Mouse (Mus musculus): ENCODE data around the gene Fcgrt.
"Not testable (repeated sequence)": the region's sequence is repeated elsewhere in the genome, so short reads cannot be mapped to it uniquely, and the experiment has no call there.

The Fcgrt gene

DNA sequence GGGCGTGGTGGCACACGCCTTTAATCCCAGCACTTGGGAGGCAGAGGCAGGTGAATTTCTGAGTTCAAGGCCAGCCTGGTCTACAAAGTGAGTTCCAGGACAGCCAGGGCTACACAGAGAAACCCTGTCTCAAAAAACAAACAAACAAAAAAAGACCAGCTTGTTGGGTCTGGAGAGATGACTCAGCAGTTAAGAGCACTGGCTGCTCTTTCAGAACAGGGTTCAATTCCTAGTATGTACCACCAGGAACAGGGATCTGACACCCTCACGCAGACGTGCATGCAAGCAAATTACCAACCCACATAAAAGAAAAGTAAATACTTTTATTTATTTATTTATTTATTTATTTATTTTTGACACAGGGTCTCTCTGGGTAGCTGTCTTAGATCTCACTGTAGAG lies 6.4 kb upstream of the Fcgrt start:
- not testable (repeated sequence) for DNase-seq (ENCODE audit: low spot score in 2 of 2)

DNA sequence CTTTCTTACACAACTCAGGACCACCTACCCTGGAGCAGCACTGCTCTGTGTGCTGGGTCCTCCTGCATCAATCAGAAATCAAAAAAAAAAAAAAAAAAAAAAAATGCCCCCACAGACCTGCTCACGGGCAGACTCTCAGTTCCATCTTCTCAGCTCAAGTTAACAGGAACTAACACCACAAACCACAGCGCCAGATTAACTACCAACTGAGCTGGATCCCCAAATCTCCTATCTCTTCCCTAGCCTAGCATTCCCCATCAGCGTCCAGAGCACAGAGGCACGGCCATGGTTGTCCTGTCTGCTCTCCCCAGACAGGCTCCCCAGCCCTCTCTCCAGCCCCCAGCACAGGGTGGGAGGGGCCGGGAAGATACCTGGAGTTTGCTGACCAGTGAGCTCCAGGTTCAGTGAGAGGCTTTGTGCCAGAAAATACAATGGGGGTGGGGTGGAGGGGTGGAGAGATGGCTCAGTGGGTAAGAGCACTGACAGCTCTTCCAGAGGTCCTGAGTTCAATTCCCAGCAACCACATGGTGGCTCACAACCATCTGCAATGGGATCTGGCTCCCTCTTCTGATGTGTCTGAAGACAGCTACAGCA lies 3.5 kb upstream of the Fcgrt start:
- DNase-seq (ENCODE audit: low spot score in 2 of 2), result no peak

DNA sequence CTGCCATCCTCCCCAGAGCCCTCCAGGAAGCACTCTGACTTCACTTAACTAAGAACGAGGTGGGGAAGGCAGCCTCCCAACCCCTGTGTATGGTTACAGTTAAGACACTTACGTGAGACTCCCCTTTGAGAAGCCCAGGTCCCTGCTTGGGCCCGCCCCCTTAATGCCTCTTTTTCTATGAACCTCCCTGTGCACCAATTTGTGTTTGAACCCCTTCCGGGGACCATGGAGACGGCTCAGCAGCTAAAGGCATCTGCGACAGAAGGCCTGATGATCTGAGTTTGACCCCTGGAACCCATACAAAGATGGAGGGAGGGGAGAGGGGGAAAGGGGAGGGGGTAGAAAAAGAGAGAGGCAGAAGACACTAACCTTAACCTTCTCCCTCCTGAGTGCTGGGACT lies 2.8 kb upstream of the Fcgrt start:
- DNase-seq (ENCODE audit: low spot score in 2 of 2), result no peak

DNA sequence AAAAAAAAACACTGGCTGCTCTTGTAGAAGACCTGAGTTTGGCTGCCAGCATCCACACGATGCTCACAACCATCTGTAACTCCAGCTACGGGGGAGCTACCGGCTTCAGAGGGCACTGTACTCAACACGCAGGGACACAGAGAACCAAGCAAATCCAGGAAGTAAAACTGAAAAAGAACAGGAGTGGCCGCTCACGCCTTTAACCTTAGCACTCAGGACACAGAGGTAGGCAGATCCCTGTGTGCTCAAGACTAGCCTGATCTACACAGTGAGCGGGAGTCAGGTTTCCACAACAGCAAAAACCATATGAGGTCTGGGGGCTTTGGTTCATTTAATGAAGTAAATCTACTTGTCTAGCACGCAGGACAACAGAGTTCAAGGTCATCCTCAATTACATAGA lies 1.8 kb upstream of the Fcgrt start:
- no peak for DNase-seq (ENCODE audit: low spot score in 2 of 2)

DNA sequence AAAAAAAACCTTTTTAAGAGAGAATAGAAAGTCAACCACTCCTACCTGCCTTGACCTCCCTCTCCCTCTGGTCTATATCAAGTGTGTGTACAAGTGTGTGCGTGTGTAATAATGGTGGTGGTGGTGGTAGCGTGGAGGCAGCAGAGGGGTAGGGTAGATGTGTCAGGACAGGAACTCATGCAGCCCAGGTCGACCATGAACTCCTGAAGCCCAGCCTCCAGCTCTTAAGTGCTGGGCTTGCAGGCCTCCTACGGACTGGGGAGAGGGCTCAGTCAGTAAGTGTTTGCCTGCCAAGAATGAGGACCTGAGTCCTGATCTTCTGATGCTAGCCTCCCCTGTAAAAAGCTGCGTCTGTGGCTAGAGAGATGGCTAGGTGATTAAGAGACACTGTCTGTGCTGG lies 1.3 kb upstream of the Fcgrt start:
- DNase-seq (ENCODE audit: low spot score in 2 of 2), result no peak

DNA sequence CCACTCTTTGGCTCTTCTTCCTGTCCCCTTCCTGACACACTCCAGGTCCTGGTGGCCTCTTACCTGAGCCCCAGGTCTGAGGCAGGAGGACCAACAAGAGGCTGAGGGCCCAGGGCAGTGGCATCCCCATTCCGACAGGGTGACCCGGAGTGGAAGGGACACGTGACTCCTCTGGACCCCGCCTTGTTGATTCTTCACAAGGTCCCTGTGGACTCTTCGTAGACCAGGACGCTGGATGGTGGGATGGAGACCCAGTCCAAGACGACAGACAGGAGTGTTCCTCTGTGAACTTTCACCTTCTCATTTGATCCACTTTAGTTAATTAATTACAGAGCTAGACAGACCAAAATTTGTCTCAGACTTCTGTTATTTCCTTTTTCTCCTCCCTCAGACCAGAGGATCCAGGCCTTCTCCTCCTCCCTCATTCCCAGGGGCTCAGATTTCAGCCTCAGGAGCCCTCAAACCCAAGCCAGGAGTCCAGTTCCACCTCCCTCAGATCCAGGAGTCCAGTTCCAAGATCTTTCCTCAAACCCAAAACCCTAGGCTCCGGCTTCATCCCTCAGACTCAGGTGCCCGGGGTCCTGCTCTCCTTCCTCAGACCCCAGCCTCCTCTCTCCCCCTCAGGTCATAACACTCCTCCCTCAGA lies 588 bp downstream of the Fcgrt start:
- DNase-seq (ENCODE audit: low spot score in 2 of 2), result peak in 1 of 2 experiments; percentile 74

DNA sequence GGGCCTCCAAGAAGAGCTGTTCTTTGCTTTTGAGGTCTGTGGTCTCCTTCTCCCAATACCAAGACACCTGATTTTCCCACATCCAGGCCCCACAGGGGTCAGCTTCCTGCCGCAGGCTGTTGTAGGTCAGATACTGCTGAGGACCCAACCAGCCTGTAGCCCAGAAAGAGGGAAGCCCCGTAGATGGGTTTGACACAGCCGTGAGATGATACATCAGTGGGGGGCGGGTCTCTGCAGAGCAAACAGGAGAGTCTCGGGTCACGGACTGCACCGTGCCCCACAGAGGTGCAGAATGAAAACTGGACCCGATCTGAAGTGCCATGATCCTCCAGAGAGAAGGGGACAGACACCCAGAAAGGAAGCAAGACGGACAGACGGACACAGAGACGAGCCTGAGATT lies 1.2 kb downstream of the Fcgrt start:
- DNase-seq (ENCODE audit: low spot score in 2 of 2), result no peak

DNA sequence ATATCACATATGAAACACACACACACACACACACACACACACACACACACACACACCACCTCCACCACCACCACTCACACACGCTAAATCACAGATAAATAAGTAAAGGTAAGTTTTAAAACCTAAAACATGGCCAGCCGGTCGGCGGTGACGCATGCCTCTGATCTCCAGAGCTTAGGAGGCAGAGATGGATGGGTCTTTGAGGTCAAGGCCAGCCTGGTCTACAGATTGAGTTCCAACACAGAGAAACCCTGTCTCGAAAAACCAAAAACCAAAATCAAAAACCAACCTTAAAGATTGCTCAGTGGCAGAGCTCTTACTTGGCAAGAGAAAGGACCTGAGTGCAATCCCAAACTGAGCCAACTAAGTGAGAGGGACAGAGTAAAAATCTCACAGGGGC lies 3.6 kb downstream of the Fcgrt start:
- no peak for DNase-seq (ENCODE audit: low spot score in 2 of 2)

DNA sequence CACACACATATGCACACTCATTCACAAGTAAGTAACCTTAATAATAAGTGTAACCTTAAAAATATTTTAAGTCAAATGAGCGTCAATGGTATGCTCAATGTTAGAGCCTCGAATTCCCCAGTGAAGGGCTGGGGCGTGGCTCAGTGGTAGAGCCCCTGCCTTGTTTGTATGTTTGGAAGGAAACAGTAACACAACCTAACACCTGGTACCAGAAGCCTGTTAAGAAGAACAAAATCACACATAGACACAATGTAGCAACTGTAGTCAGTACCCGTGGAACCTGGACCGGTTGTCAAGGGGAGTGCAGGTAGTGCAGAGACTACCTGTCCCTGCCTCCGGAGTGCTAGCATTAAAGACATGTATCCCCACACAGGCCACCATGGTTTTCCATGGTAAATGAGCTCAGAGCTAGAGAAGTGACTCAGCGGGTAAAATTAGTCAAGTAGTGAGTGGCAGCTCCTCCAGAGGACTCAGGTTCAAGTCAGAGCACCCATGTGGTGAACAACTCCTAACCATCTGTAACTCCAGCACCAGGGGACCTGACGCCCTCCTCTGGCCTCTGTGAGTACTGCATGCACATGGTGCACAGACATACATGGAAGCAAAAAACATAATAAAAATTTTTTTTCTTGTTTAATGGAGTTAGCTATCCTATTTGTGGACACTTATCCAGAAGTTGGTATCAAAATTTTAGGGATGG lies 5.0 kb downstream of the Fcgrt start:
- DNase-seq (ENCODE audit: low spot score in 2 of 2), result no peak

DNA sequence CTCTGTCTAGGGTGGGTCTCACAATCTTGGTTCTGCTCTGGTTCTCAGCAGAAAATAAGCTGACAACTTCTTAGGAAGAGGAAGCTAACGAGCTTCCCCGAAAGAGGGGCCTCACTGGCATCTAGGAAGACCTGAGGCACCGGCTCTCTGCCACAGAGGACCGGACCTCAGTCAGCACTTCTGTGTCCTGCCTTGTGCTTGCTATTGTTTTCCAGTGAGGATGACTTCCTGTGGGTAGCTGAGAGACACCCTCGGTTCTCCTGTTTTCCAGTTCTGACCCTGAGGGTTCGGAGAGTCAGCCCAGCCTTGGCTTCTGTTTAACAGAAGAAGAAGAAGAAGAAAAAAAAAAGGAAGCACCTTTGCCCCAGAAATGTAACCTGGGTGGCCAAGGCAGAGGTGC lies 6.2 kb downstream of the Fcgrt start:
- DNase-seq (ENCODE audit: low spot score in 2 of 2), result peak in 1 of 2 experiments; percentile 63

DNA sequence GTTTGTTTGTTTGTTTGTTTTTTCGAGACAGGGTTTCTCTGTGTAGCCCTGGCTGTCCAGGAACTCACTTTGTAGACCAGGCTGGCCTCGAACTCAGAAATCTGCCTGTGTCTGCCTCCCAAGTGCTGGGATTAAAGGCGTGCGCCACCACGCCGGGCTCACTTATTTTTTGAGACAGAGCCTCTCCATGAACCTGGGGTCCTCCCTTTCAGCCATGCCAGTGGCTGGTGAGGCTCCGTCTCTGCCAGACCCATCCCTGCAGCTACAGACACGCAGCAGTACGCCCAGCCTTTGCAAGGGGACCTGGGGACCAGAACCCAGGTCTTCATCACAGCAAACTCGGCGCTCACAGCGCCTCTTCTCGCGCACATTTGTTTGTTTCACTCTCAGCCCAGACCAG lies 7.7 kb downstream of the Fcgrt start:
- not testable (repeated sequence) for DNase-seq (ENCODE audit: low spot score in 2 of 2)

DNA sequence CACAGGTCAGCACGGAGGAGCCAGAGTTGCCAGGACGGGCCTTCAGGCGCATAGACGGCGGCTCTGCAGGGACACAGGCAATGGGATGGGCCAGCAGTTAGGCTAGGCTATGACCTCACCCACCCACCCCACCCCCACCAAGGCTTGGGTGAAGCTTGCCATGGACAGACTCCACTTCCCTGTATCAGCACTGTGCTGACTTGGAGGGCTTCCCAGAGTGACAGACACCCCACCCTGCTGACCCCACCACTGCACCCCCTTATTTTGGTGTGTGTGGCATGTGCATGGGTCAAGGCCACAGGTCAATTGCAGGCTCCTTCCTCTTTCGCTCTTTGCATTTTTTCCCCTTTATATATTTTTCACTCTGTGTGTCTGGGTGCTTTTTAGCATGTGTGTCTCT lies 8.3 kb downstream of the Fcgrt start:
- DNase-seq (ENCODE audit: low spot score in 2 of 2), result peak; percentile 41 to 49

DNA sequence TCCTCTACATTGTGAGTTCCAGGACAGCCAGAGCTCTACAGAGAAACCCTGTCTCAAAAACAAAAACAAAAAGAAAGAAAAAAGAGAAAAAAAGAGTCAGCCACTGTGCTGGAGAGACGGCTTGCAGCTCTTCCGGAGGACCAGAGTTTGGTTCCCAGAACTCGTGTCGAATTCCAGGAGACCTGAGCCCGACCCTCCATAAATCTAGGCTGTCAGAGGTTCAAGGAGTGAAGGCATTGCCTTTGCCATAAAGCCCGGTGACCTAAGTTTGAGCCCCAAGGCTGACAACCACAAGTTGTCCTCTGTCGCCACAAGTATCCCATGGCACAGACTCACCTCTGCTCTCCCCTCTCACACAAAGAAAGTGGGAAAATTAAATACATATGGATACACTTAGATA lies 9.5 kb downstream of the Fcgrt start:
- DNase-seq (ENCODE audit: low spot score in 2 of 2), result no peak

DNA sequence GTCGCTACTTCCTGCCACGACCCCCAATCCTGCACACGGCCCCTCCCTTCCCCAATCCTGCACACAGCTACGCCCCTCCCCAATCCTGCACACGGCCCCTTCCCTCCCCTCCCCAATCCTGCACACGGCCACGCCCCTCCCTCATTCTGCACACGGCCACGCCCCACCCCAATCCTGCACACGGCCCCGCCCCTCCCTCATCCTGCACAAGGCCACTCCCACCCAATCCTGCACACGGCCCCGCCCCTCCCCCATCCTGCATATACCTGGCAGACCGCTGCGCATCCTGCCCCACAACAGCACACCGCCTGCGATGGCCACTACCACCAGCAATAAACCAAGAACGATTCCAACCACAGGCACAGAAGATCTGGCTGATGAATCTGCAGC lies 10.1 kb downstream of the Fcgrt start:
- no peak for DNase-seq (ENCODE audit: low spot score in 2 of 2)

DNA sequence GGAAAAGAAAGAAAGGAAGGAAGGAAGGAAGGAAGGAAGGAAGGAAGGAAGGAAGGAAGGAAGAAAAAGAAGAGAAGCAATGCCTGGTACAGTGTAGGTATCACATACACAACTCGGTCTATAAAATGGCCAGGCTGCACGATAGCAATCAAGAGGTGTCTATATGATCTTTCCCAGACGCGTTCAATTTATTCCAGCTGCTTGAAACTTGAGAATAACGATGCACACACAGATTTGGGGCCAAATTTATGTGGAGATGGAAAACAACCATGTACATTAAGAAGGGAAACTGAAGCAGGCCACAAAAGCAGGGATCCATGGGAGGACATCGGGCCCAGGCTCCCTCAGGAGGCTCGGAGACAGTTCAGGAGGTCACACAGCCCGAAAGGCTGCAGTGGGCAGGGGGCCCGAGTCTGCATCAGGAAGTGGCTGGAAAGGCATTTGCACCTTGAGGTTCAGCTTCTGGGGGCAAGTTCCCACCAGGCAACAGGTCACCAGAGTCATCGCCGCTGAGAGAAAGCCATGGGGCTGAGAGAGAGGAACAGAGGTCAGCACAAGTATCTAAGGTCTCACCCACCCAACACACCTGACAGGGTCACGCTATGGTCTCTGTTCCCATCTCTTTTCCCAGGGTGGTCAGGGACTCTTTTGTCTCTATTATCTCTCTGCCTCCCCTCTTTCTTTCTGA lies 10.7 kb downstream of the Fcgrt start:
- DNase-seq (ENCODE audit: low spot score in 2 of 2), result no peak

DNA sequence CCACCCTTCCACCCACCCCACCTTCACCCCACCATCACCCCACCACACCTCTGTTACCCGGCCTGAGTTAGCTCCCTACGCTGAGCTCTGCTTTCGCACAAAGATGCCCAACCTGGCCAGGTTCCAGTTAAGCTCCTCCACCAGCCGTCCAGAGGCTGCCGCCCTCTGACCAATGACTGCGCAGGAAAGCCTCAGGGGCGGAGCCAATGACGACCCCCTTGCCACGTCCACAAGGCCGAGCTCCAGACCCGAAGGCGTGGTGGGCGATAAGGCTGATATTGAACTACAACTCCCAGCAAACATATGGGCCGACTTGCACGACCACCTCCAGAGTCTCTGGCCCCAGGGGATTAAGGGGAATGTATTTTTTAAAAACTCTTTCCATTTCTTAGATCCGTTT lies 11.6 kb downstream of the Fcgrt start, which contains the start of gene Rcn3:
TSS of gene Rcn3 (minus strand) at position 174 of the 400 bp plus-strand sequence.
- peak; percentile 85 to 89 for DNase-seq (ENCODE audit: low spot score in 2 of 2)

DNA sequence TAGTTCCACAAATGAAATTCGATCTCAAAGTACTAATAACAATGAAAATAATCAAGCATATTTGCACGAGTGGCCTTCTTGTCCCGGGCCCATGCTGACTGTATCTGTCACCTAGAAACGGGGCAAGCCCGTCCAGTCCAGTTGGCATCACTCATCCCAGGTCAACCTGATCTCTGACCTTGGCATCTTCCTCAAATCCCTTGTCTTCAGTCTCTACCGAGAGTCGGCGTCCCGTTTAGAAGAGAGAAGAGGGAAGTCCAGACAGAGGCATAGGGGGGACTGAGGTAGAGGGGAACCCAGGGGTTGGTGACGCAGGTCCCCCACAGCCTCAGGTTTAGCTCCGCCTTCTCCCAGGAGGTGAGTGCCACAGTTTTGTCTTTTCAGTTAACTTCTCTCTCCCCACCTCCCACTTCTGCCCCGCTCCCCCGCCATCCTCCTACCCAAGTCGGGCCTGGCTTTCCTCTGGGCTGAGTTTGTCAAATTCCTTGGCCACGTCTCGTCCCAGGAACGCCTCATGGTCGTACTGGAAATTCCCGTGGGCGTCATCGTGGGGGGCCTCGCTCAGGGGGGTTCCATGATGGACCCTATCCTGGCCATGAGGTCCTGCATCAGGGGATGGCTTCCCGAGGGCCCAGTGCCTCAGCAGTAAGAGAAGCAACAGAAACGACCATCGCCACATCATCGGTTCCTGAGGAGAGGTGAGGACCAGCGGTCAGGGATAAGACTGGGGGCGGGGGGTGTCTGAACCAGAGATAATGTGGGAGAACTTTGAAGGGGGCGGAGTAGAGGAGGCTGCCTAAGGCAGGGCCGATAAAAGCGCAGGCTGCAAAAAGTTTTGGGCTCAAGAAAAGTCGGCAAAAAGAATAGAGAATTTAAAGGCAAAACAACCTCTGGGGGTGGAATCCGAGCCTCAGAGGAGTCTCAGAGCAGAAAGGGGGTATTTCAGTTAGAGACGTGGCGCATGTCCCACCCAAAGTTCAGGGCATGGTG lies 12.4 kb downstream of the Fcgrt start:
- peak in 1 of 2 experiments; percentile 46 for DNase-seq (ENCODE audit: low spot score in 2 of 2)

DNA sequence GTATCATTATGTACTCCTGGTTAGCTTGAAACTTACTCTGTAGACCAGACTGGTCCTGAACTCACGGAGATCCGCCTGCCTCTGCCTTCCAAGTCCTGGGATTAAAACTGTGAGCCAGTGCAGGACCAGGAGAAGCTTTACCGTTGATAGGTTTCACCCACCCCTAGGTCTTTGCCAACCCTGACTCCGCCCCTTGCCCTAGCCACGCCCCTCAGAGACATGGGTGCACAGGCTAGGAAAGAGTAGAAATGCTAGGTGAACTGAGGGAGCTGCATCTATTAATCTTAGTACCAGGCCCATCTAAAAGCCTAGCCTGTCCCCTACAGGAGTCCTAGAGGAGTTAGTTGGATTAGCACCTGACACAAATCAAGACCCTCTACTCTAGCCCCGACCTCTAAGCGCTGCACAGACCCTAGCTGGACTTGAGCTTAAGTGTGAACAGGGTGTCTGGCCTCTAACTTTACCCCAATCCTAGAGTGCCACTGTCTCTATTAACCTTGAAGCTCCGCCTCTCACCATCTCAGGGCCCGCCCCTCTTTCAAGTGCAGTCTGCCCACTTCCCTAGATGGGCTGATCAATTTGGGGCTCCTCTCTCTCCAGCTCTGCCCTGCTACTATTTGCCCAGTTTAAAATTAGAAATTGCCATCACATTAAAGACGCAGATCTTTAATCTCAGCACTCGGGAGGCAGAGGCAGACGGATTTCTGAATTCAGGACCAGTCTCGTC lies 13.2 kb downstream of the Fcgrt start:
- no peak for DNase-seq (ENCODE audit: low spot score in 2 of 2)

DNA sequence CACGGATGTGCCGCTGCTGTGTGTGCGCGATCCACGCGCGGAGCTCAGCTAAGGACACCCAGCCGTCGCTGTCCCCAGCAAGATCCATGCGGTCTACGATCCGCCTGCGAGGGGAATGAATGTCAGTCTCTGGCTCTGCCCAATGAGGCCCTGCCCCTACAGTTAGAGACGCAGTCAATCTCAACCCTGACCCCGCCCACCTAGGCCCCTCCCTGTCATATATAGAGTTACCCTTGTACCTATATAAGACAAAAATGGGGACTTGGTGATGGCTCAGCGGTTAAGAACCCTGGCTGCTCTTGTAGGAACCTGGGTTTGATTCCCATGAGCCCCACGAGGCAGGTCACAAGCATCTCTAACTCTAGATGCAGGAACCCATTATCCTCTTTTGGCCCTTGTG lies 15.1 kb downstream of the Fcgrt start:
- DNase-seq (ENCODE audit: low spot score in 2 of 2), result no peak

DNA sequence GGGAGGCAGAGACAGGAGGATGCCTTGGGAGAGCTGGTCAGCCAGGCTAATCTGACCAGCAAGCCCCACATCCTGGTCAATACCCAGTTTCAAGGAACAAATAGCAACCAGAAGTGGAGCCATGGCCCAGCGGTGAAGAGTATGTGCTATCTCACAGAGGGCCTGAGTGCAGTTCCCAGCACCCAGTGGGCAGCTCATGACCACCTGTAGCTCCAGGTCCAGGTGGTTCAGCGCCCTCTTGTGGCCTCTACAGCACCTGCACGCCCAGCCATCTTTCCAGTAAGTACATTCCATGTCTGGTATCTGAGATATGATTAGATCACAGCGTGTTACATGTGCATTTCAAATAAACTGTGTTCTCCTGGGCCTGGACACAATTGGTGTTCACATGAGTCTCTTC lies 17.6 kb downstream of the Fcgrt start:
- DNase-seq (ENCODE audit: low spot score in 2 of 2), result no peak

Measured in heart, adult 9 months (tissue).